Mouse (Mus musculus): Measurements from ENCODE around the gene Scd4. TPM values are rescaled to one million over a fixed set of nuclear protein-coding genes. Genes with fewer than 3 reads are reported as not detected.

Scd4 gene
- polyA plus RNA-seq, 1 experiment from 2014 or later = 0.23 TPM

GRCm38 (mm10) chr19:44310814-44311213 lies 22.1 kb upstream of the Scd4 start:
- H3K4me2 ChIP-seq = no peak overlapping the region
- no peaks in the 10 kb centered on the region for H3K27me3 ChIP-seq
- WGBS = 17% methylated on average over 5 of the region's 5 CpGs
- ATAC-seq = no peak
- H3K9ac ChIP-seq = peak overlapping the region; percentile 19; the same call in 1 of the 2 replicates
- H3K27ac ChIP-seq = peak overlapping the region; percentile 16; the same call in 1 of the 2 replicates
- H3K36me3 ChIP-seq (ENCODE audit: poor library complexity, severe bottlenecking) = peaks cover 36% of the 10 kb centered on the region
- H3K4me1 ChIP-seq = peaks cover 33% of the 10 kb centered on the region
- H3K9me3 ChIP-seq (replicated peaks) = no peaks in the 10 kb centered on the region
- H3K4me3 ChIP-seq = no peak overlapping the region

- ATAC-seq = no peak
- Histone ChIP-seq H3K4me1 (peaks cover 33% of the 10 kb centered on the region), H3K27ac (peak overlapping the region; percentile 42), H3K9me3 (replicated peaks) (no peaks in the 10 kb centered on the region), H3K4me2 (no peak overlapping the region), H3K9ac (peak overlapping the region; percentile 19), H3K27me3 (no peaks in the 10 kb centered on the region), H3K4me3 (no peak overlapping the region), H3K36me3 (ENCODE audit: poor library complexity, severe bottlenecking) (peaks cover 30% of the 10 kb centered on the region)
- WGBS = 49% methylated on average over 8 of the region's 8 CpGs
Observed at GRCm38 (mm10) chr19:44311306-44312006, 21.4 kb upstream of the Scd4 start.

- H3K4me1 ChIP-seq = peaks cover 33% of the 10 kb centered on the region
- H3K4me3 ChIP-seq = no peak overlapping the region
- peak overlapping the region; percentile 42; the same call in 1 of the 2 replicates for H3K27ac ChIP-seq
- WGBS = 21% methylated on average over 4 of the region's 4 CpGs
- H3K9ac ChIP-seq = no peak overlapping the region
- H3K27me3 ChIP-seq = no peaks in the 10 kb centered on the region
- no peak for ATAC-seq
- no peaks in the 10 kb centered on the region for H3K9me3 ChIP-seq (replicated peaks)
- H3K36me3 ChIP-seq (ENCODE audit: poor library complexity, severe bottlenecking) = peaks cover 24% of the 10 kb centered on the region
- H3K4me2 ChIP-seq = no peak overlapping the region
Observed at GRCm38 (mm10) chr19:44312007-44312360, 20.9 kb upstream of the Scd4 start.

GRCm38 (mm10) chr19:44313066-44313465 lies 19.8 kb upstream of the Scd4 start:
- 72% methylated on average over 3 of the region's 3 CpGs for WGBS

GRCm38 (mm10) chr19:44314327-44314759 lies 18.5 kb upstream of the Scd4 start:
- H3K27me3 ChIP-seq = no peaks in the 10 kb centered on the region
- H3K4me3 ChIP-seq = peak overlapping the region; percentile 54
- ATAC-seq = peak; percentile 92
- peaks cover 4% of the 10 kb centered on the region; the same call in 1 of the 2 replicates for H3K9me3 ChIP-seq (replicated peaks)
- H3K4me2 ChIP-seq = peak overlapping the region; percentile 82
- H3K27ac ChIP-seq = 0 out of 2 replicates have a peak overlapping the region, but pooled peaks have one; percentile 11
- WGBS = 3% methylated on average over 18 of the region's 18 CpGs
- peaks cover 4% of the 10 kb centered on the region for H3K36me3 ChIP-seq (ENCODE audit: poor library complexity, severe bottlenecking)
- peaks cover 33% of the 10 kb centered on the region for H3K4me1 ChIP-seq
- H3K9ac ChIP-seq = peak overlapping the region; percentile 64

More at GRCm38 (mm10) chr19:44313066-44313465, 19.8 kb upstream of the Scd4 start:
- Histone ChIP-seq H3K9me3 (replicated peaks) (no peaks in the 10 kb centered on the region), H3K4me1 (peaks cover 33% of the 10 kb centered on the region), H3K36me3 (ENCODE audit: poor library complexity, severe bottlenecking) (peaks cover 14% of the 10 kb centered on the region), H3K4me2 (no peak overlapping the region), H3K9ac (no peak overlapping the region), H3K27me3 (no peaks in the 10 kb centered on the region), H3K4me3 (no peak overlapping the region), H3K27ac (no peak overlapping the region)
- ATAC-seq = no peak

- H3K36me3 ChIP-seq (ENCODE audit: poor library complexity, severe bottlenecking) = peaks cover 1% of the 10 kb centered on the region; the same call in 1 of the 2 replicates
- 1% methylated on average over 11 of the region's 11 CpGs for WGBS
- H3K9me3 ChIP-seq (replicated peaks) = peaks cover 4% of the 10 kb centered on the region; the same call in 1 of the 2 replicates
- peak overlapping the region; percentile 82 for H3K4me2 ChIP-seq
- peak overlapping the region; percentile 11; the same call in 1 of the 2 replicates for H3K27ac ChIP-seq
- H3K4me1 ChIP-seq = peaks cover 33% of the 10 kb centered on the region
- no peaks in the 10 kb centered on the region for H3K27me3 ChIP-seq
- peak overlapping the region; percentile 64 for H3K9ac ChIP-seq
- ATAC-seq = peak; percentile 75
- peak overlapping the region; percentile 54 for H3K4me3 ChIP-seq
Observed at GRCm38 (mm10) chr19:44314871-44315414, 17.9 kb upstream of the Scd4 start.

- H3K4me1 ChIP-seq = peaks cover 18% of the 10 kb centered on the region
- H3K4me2 ChIP-seq = no peak overlapping the region
- no peak overlapping the region for H3K9ac ChIP-seq
- no peak overlapping the region for H3K4me3 ChIP-seq
- H3K9me3 ChIP-seq (replicated peaks) = peaks cover 4% of the 10 kb centered on the region; the same call in 1 of the 2 replicates
- H3K36me3 ChIP-seq (ENCODE audit: poor library complexity, severe bottlenecking) = no peaks in the 10 kb centered on the region
- ATAC-seq = no peak
- no peaks in the 10 kb centered on the region for H3K27me3 ChIP-seq
- H3K27ac ChIP-seq = no peak overlapping the region
- WGBS = 68% methylated on average over 5 of the region's 5 CpGs
Observed at GRCm38 (mm10) chr19:44316752-44317315, 16.1 kb upstream of the Scd4 start.

GRCm38 (mm10) chr19:44317391-44317790 lies 15.5 kb upstream of the Scd4 start:
- Histone ChIP-seq H3K9me3 (replicated peaks) (peaks cover 4% of the 10 kb centered on the region; the same call in 1 of the 2 replicates), H3K36me3 (ENCODE audit: poor library complexity, severe bottlenecking) (no peaks in the 10 kb centered on the region), H3K4me3 (no peak overlapping the region), H3K9ac (no peak overlapping the region), H3K27me3 (no peaks in the 10 kb centered on the region), H3K4me2 (no peak overlapping the region), H3K27ac (no peak overlapping the region), H3K4me1 (peaks cover 14% of the 10 kb centered on the region)
- 85% methylated on average over 5 of the region's 5 CpGs for WGBS
- no peak for ATAC-seq

GRCm38 (mm10) chr19:44318545-44318944 lies 14.3 kb upstream of the Scd4 start:
- Histone ChIP-seq H3K4me1 (peaks cover 14% of the 10 kb centered on the region), H3K9me3 (replicated peaks) (peaks cover 4% of the 10 kb centered on the region; the same call in 1 of the 2 replicates), H3K27me3 (no peaks in the 10 kb centered on the region), H3K4me3 (no peak overlapping the region), H3K4me2 (no peak overlapping the region), H3K27ac (no peak overlapping the region), H3K36me3 (ENCODE audit: poor library complexity, severe bottlenecking) (no peaks in the 10 kb centered on the region), H3K9ac (no peak overlapping the region)
- ATAC-seq = no peak

- no peak overlapping the region for H3K9ac ChIP-seq
- H3K4me3 ChIP-seq = no peak overlapping the region
- ATAC-seq = no peak
- H3K4me1 ChIP-seq = 0 out of 2 replicates have a peak, but pooled peaks cover under 1% of the 10 kb centered on the region
- H3K4me2 ChIP-seq = no peak overlapping the region
- H3K27ac ChIP-seq = no peak overlapping the region
- H3K9me3 ChIP-seq (replicated peaks) = peaks cover 4% of the 10 kb centered on the region; the same call in 1 of the 2 replicates
- no peaks in the 10 kb centered on the region for H3K36me3 ChIP-seq (ENCODE audit: poor library complexity, severe bottlenecking)
- 82% methylated on average over 3 of the region's 3 CpGs for WGBS
- no peaks in the 10 kb centered on the region for H3K27me3 ChIP-seq
Observed at GRCm38 (mm10) chr19:44320316-44320715, 12.6 kb upstream of the Scd4 start.

- Histone ChIP-seq H3K4me2 (no peak overlapping the region), H3K9me3 (replicated peaks) (peaks cover 4% of the 10 kb centered on the region; the same call in 1 of the 2 replicates), H3K9ac (no peak overlapping the region), H3K4me3 (no peak overlapping the region), H3K27me3 (no peaks in the 10 kb centered on the region), H3K36me3 (ENCODE audit: poor library complexity, severe bottlenecking) (no peaks in the 10 kb centered on the region), H3K27ac (no peak overlapping the region), H3K4me1 (no peaks in the 10 kb centered on the region)
- ATAC-seq = no peak
- 81% methylated on average over 4 of the region's 4 CpGs for WGBS
Observed at GRCm38 (mm10) chr19:44321201-44321600, 11.7 kb upstream of the Scd4 start.

GRCm38 (mm10) chr19:44321631-44322030 lies 11.3 kb upstream of the Scd4 start:
- H3K36me3 ChIP-seq (ENCODE audit: poor library complexity, severe bottlenecking) = no peaks in the 10 kb centered on the region
- no peak overlapping the region for H3K9ac ChIP-seq
- no peaks in the 10 kb centered on the region for H3K4me1 ChIP-seq
- peaks cover 4% of the 10 kb centered on the region; the same call in 1 of the 2 replicates for H3K9me3 ChIP-seq (replicated peaks)
- 77% methylated on average over 2 of the region's 2 CpGs for WGBS
- H3K4me2 ChIP-seq = no peak overlapping the region
- H3K4me3 ChIP-seq = no peak overlapping the region
- no peak for ATAC-seq
- no peak overlapping the region for H3K27ac ChIP-seq
- H3K27me3 ChIP-seq = no peaks in the 10 kb centered on the region
